In the genomic region with DNA sequence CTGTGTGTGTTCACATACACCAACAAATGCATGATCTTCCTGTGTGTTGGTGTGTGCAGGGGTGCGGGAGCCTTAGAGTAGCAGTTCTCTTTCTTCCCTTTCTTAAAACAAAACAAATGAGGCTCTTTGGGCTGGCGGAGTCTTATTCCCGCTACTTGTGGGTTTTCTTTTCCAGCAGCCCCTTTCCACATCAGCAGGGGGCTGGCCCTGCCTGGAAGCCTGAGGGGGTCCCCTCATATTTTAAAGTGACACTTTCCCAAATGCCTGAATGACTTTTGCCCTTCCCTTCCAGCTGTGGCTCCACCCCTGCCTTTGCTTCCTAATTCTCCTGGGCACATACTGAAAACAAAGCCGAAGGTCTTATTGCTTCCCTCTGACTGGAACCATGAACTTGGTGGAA, we compare ENCODE assay signal across 19 mouse cellular contexts.
DNase-seq lines count a peak whose midpoint lies in the region; ATAC-seq and TF ChIP-seq lines count a peak whose summit lies in the region.
"Had no signal": no experiment of that assay in that cellular context is flagged by ENCODE, and none has a peak within 500 bp of the region (broad histone marks: within the 10 kb centered on the region; RNA-seq: fewer than 3 reads in every experiment).

No protein-coding gene starts in this region.

- H3K27me3 ChIP-seq in kidney, embryonic 16.5 days (ENCODE audit: insufficient read depth, low read length), result no peaks in the 10 kb centered on the region
- H3K27me3 ChIP-seq in kidney, adult 2 months (replicated peaks; ENCODE audit: control insufficient read depth, insufficient read depth, low read length), result no peaks in the 10 kb centered on the region
- H3K27me3 ChIP-seq in embryonic facial prominence, embryonic 12.5 days, result 0 out of 2 replicates have a peak, but pooled peaks cover 7% of the 10 kb centered on the region
- H3K27me3 ChIP-seq in limb, embryonic 10.5 days (ENCODE audit: low read depth, poor library complexity, severe bottlenecking), result peaks cover 27% of the 10 kb centered on the region
- H3K27me3 ChIP-seq in neural tube, embryonic 12.5 days (replicated peaks), result no peaks in the 10 kb centered on the region
- H3K27me3 ChIP-seq: intestine, embryonic 15.5 days; liver, embryonic 13.5 days; lung, embryonic 15.5 days; stomach, embryonic 15.5 days had no signal

- WGBS in kidney, embryonic 16.5 days, result 29% methylated on average over 4 of the region's 4 CpGs
- 80% methylated on average over 4 of the region's 4 CpGs for WGBS in kidney, adult 2 months
- 34% methylated on average over 4 of the region's 4 CpGs for WGBS in embryonic facial prominence, embryonic 12.5 days
- 26% methylated on average over 4 of the region's 4 CpGs for WGBS in limb, embryonic 10.5 days
- WGBS in neural tube, embryonic 12.5 days, result 13% methylated on average over 4 of the region's 4 CpGs

- H3K36me3 ChIP-seq in kidney, embryonic 16.5 days (ENCODE audit: insufficient read depth, low read length), result no peaks in the 10 kb centered on the region
- H3K36me3 ChIP-seq in kidney, adult 2 months (ENCODE audit: control insufficient read depth, insufficient read depth, low read length), result no peaks in the 10 kb centered on the region
- H3K36me3 ChIP-seq in embryonic facial prominence, embryonic 12.5 days, result no peaks in the 10 kb centered on the region; the same call in 1 of the 2 replicates
- H3K36me3 ChIP-seq in limb, embryonic 10.5 days, result no peaks in the 10 kb centered on the region
- H3K36me3 ChIP-seq in neural tube, embryonic 12.5 days, result no peaks in the 10 kb centered on the region
- H3K36me3 ChIP-seq: forebrain, embryonic 12.5 days; heart, embryonic 12.5 days; intestine, embryonic 15.5 days; liver, embryonic 13.5 days; lung, embryonic 15.5 days; stomach, embryonic 15.5 days had no signal

- no peaks in the 10 kb centered on the region for H3K9me3 ChIP-seq in kidney, embryonic 16.5 days (ENCODE audit: low read length)
- no peaks in the 10 kb centered on the region for H3K9me3 ChIP-seq in embryonic facial prominence, embryonic 12.5 days
- no peaks in the 10 kb centered on the region for H3K9me3 ChIP-seq in limb, embryonic 10.5 days (replicated peaks)
- H3K9me3 ChIP-seq in neural tube, embryonic 12.5 days, result no peaks in the 10 kb centered on the region
- H3K9me3 ChIP-seq: forebrain, embryonic 12.5 days; heart, embryonic 12.5 days; intestine, embryonic 15.5 days; liver, embryonic 13.5 days; lung, embryonic 15.5 days; stomach, embryonic 15.5 days had no signal

- peak overlapping the region; percentile 69 for H3K27ac ChIP-seq in kidney, embryonic 16.5 days (ENCODE audit: low read length)
- no peak overlapping the region for H3K27ac ChIP-seq in kidney, adult 2 months (ENCODE audit: insufficient read depth, low read depth, low read length)
- peak overlapping the region; percentile 56 for H3K27ac ChIP-seq in embryonic facial prominence, embryonic 12.5 days
- H3K27ac ChIP-seq in limb, embryonic 10.5 days, result peak overlapping the region; percentile 87
- H3K27ac ChIP-seq in neural tube, embryonic 12.5 days, result no peak overlapping the region
- H3K27ac ChIP-seq: forebrain, embryonic 12.5 days; intestine, embryonic 15.5 days; liver, embryonic 13.5 days; lung, embryonic 15.5 days; macrophage; stomach, embryonic 15.5 days had no signal

- no peak; the same call in 1 of the 2 replicates for ATAC-seq in kidney, embryonic 16.5 days (ENCODE audit: low FRiP score, low TSS enrichment)
- ATAC-seq in embryonic facial prominence, embryonic 12.5 days (ENCODE audit: insufficient number of reproducible peaks, insufficient read depth, low FRiP score, low TSS enrichment), result no peak
- ATAC-seq in neural tube, embryonic 12.5 days (ENCODE audit: low FRiP score, low read depth), result no peak
- ATAC-seq: intestine, embryonic 15.5 days had no signal

- no peak overlapping the region for H3K9ac ChIP-seq in kidney, embryonic 16.5 days (replicated peaks; ENCODE audit: low read length)
- no peak overlapping the region for H3K9ac ChIP-seq in embryonic facial prominence, embryonic 12.5 days
- H3K9ac ChIP-seq in neural tube, embryonic 12.5 days, result no peak overlapping the region
- H3K9ac ChIP-seq: forebrain, embryonic 12.5 days; heart, embryonic 12.5 days; intestine, embryonic 15.5 days; liver, embryonic 13.5 days; lung, embryonic 15.5 days; stomach, embryonic 15.5 days had no signal

- no peak for TF ChIP-seq POLR2A in kidney, adult 2 months (IDR thresholded peaks at IDR 0.05; ENCODE audit: low read depth, low read length)

- peaks cover 36% of the 10 kb centered on the region for H3K4me1 ChIP-seq in kidney, embryonic 16.5 days (ENCODE audit: insufficient read depth, low read length)
- no peaks in the 10 kb centered on the region for H3K4me1 ChIP-seq in kidney, adult 2 months (ENCODE audit: control insufficient read depth, insufficient read depth, low read length)
- H3K4me1 ChIP-seq in embryonic facial prominence, embryonic 12.5 days, result peaks cover 46% of the 10 kb centered on the region
- peaks cover 93% of the 10 kb centered on the region for H3K4me1 ChIP-seq in limb, embryonic 10.5 days
- H3K4me1 ChIP-seq in neural tube, embryonic 12.5 days, result peaks cover 34% of the 10 kb centered on the region
- H3K4me1 ChIP-seq: liver, embryonic 13.5 days; lung, embryonic 15.5 days; stomach, embryonic 15.5 days had no signal

- no peak for DNase-seq in kidney, adult 2 months
- peak; percentile 65 for DNase-seq in limb, embryonic 10.5 days (ENCODE audit: low spot score)
- no peak for DNase-seq in frontal cortex, postnatal 14 days (ENCODE audit: low spot score in 2 of 2)
- DNase-seq in spleen, adult 18-20 months, result no peak
- DNase-seq: cerebellum, postnatal 10 days; heart, postnatal 4 days; kidney, postnatal 4 days; liver, embryonic 13.5 days; midbrain, embryonic 14.5 days had no signal

- no peak overlapping the region for H3K4me3 ChIP-seq in kidney, embryonic 16.5 days (ENCODE audit: low read length)
- no peak overlapping the region for H3K4me3 ChIP-seq in kidney, adult 2 months (ENCODE audit: insufficient read depth, low read depth, low read length)
- H3K4me3 ChIP-seq in embryonic facial prominence, embryonic 12.5 days, result no peak overlapping the region
- 0 out of 2 replicates have a peak overlapping the region, but pooled peaks have one; percentile 18 for H3K4me3 ChIP-seq in limb, embryonic 10.5 days
- H3K4me3 ChIP-seq in neural tube, embryonic 12.5 days, result no peak overlapping the region
- H3K4me3 ChIP-seq: forebrain, embryonic 12.5 days; heart, embryonic 12.5 days; intestine, embryonic 15.5 days; liver, embryonic 13.5 days; lung, embryonic 15.5 days; myocyte; stomach, embryonic 15.5 days had no signal

- H3K4me2 ChIP-seq in kidney, embryonic 16.5 days (replicated peaks; ENCODE audit: low read depth, low read length), result no peak overlapping the region
- no peak overlapping the region for H3K4me2 ChIP-seq in embryonic facial prominence, embryonic 12.5 days (replicated peaks)
- H3K4me2 ChIP-seq in neural tube, embryonic 12.5 days (replicated peaks), result 0 out of 2 replicates have a peak overlapping the region, but pooled peaks have one; percentile 2
- H3K4me2 ChIP-seq: forebrain, embryonic 12.5 days; heart, embryonic 12.5 days; intestine, embryonic 15.5 days; liver, embryonic 13.5 days; lung, embryonic 15.5 days; stomach, embryonic 15.5 days had no signal

- no peak for TF ChIP-seq CTCF in kidney, adult 2 months (conservative IDR thresholded peaks at IDR 0.05; ENCODE audit: insufficient read depth, insufficient read length, low read depth, low read length)

Comparison
In these comparisons a context has a peak if more than half of its experiments do, and no peak if none do; other contexts are left out.
1. H3K27ac ChIP-seq: peak in kidney, embryonic 16.5 days (single experiment), embryonic facial prominence, embryonic 12.5 days (single experiment) and limb, embryonic 10.5 days (single experiment); none in kidney, adult 2 months (single experiment) and neural tube, embryonic 12.5 days (single experiment).